In the genomic region with DNA sequence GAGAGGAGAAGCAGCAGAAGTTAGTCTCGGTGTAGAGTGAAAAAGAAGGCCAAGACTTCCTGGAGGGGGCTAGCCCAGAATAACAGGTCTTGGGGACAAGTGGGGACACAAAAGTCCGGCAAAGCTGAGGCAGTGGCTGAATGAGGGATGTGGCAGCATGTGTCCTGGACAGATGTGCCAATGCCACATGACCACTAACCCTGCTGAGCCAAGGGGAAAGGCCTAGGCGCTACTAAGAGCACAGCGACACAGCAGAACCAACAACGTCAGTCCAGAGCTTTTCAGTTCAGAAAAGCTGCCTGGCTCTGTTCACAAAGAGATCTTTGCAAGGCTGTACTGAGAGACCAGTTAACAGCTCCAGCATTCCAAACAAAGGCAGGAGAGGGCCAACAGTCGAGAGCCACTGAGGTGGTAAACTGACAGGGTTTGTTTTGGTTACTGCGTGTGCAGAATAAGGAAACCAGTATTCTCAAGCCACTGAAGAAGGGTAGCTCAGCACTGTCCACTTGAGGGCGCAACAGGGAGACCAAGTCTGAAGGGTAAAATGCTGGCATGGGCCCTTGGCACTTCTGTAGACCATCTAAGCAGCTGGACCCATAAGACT, we compare ENCODE assay signal across 9 mouse cellular contexts. TPM values are rescaled to one million over a fixed set of nuclear protein-coding genes. Genes with fewer than 3 reads are reported as not detected.
DNase-seq lines count a peak whose midpoint lies in the region; ATAC-seq and TF ChIP-seq lines count a peak whose summit lies in the region.
"Had no signal": no experiment of that assay in that cellular context is flagged by ENCODE, and none has a peak within 500 bp of the region (broad histone marks: within the 10 kb centered on the region; RNA-seq: fewer than 3 reads in every experiment).

No protein-coding gene starts in this region.

- 76% methylated on average over 8 of the region's 8 CpGs for WGBS in limb, embryonic 12.5 days
- 84% methylated on average over 8 of the region's 8 CpGs for WGBS in limb, embryonic 10.5 days
- 59% methylated on average over 8 of the region's 8 CpGs for WGBS in forebrain, embryonic 13.5 days
- WGBS in hindbrain, postnatal 0 days, result 45% methylated on average over 8 of the region's 8 CpGs
- 64% methylated on average over 8 of the region's 8 CpGs for WGBS in neural tube, embryonic 15.5 days

- H3K4me1 ChIP-seq in limb, embryonic 12.5 days (replicated peaks), result peaks cover 39% of the 10 kb centered on the region
- H3K4me1 ChIP-seq in limb, embryonic 10.5 days, result peaks cover 10% of the 10 kb centered on the region
- peaks cover 42% of the 10 kb centered on the region for H3K4me1 ChIP-seq in forebrain, embryonic 13.5 days
- H3K4me1 ChIP-seq in hindbrain, postnatal 0 days (ENCODE audit: insufficient read depth, low read length), result peaks cover 9% of the 10 kb centered on the region; the same call in 1 of the 2 replicates
- peaks cover 35% of the 10 kb centered on the region for H3K4me1 ChIP-seq in neural tube, embryonic 15.5 days

- no peak for ATAC-seq in limb, embryonic 12.5 days (ENCODE audit: insufficient number of reproducible peaks, insufficient read depth, low FRiP score, low TSS enrichment, low read depth)
- ATAC-seq in forebrain, embryonic 13.5 days, result no peak
- ATAC-seq in hindbrain, postnatal 0 days, result peak; percentile 75
- ATAC-seq in neural tube, embryonic 15.5 days (ENCODE audit: low FRiP score), result no peak

- peak overlapping the region; percentile 13 for H3K27ac ChIP-seq in limb, embryonic 12.5 days
- no peak overlapping the region for H3K27ac ChIP-seq in limb, embryonic 10.5 days
- peak overlapping the region; percentile 54 for H3K27ac ChIP-seq in forebrain, embryonic 13.5 days
- peak overlapping the region; percentile 69 for H3K27ac ChIP-seq in hindbrain, postnatal 0 days
- 0 out of 2 replicates have a peak overlapping the region, but pooled peaks have one; percentile 29 for H3K27ac ChIP-seq in neural tube, embryonic 15.5 days (replicated peaks)
- H3K27ac ChIP-seq: neural tube, embryonic 12.5 days had no signal

- DNase-seq in limb, embryonic 10.5 days (ENCODE audit: low spot score), result no peak
- DNase-seq in hindbrain, postnatal 0 days (ENCODE audit: low spot score), result peak; percentile 58
- no peak for DNase-seq in thymus, postnatal 14 days
- DNase-seq in kidney, adult 18-20 months, result no peak
- DNase-seq: adrenal gland, adult 2 months had no signal

- H3K36me3 ChIP-seq in limb, embryonic 12.5 days, result peaks cover 5% of the 10 kb centered on the region; the same call in 1 of the 2 replicates
- H3K36me3 ChIP-seq in limb, embryonic 10.5 days, result 0 out of 2 replicates have a peak, but pooled peaks cover 3% of the 10 kb centered on the region
- peaks cover 4% of the 10 kb centered on the region; the same call in 1 of the 2 replicates for H3K36me3 ChIP-seq in forebrain, embryonic 13.5 days (ENCODE audit: poor library complexity, severe bottlenecking)
- no peaks in the 10 kb centered on the region for H3K36me3 ChIP-seq in hindbrain, postnatal 0 days (ENCODE audit: insufficient read depth, low read length)
- H3K36me3 ChIP-seq in neural tube, embryonic 15.5 days, result no peaks in the 10 kb centered on the region
- H3K36me3 ChIP-seq: neural tube, embryonic 12.5 days had no signal

- no peaks in the 10 kb centered on the region for H3K9me3 ChIP-seq in limb, embryonic 12.5 days
- no peaks in the 10 kb centered on the region for H3K9me3 ChIP-seq in limb, embryonic 10.5 days (replicated peaks)
- H3K9me3 ChIP-seq in forebrain, embryonic 13.5 days (replicated peaks), result no peaks in the 10 kb centered on the region
- H3K9me3 ChIP-seq in hindbrain, postnatal 0 days (ENCODE audit: low read length), result no peaks in the 10 kb centered on the region
- no peaks in the 10 kb centered on the region for H3K9me3 ChIP-seq in neural tube, embryonic 15.5 days (replicated peaks)
- H3K9me3 ChIP-seq: neural tube, embryonic 12.5 days had no signal

- peak; percentile 43 for TF ChIP-seq CTCF in hindbrain, postnatal 0 days (IDR thresholded peaks at IDR 0.05; ENCODE audit: low read depth)

- H3K4me3 ChIP-seq in limb, embryonic 12.5 days (replicated peaks), result no peak overlapping the region
- H3K4me3 ChIP-seq in limb, embryonic 10.5 days, result no peak overlapping the region
- no peak overlapping the region for H3K4me3 ChIP-seq in forebrain, embryonic 13.5 days
- H3K4me3 ChIP-seq in hindbrain, postnatal 0 days (ENCODE audit: low read length), result no peak overlapping the region
- no peak overlapping the region for H3K4me3 ChIP-seq in neural tube, embryonic 15.5 days (replicated peaks)
- H3K4me3 ChIP-seq: neural tube, embryonic 12.5 days had no signal

- no peak overlapping the region for H3K9ac ChIP-seq in limb, embryonic 12.5 days (replicated peaks)
- H3K9ac ChIP-seq in forebrain, embryonic 13.5 days, result no peak overlapping the region
- no peak overlapping the region for H3K9ac ChIP-seq in hindbrain, postnatal 0 days (replicated peaks; ENCODE audit: low read length)
- H3K9ac ChIP-seq in neural tube, embryonic 15.5 days (replicated peaks), result no peak overlapping the region
- H3K9ac ChIP-seq: neural tube, embryonic 12.5 days had no signal

- H3K27me3 ChIP-seq in limb, embryonic 12.5 days, result no peaks in the 10 kb centered on the region
- no peaks in the 10 kb centered on the region for H3K27me3 ChIP-seq in limb, embryonic 10.5 days (ENCODE audit: low read depth, poor library complexity, severe bottlenecking)
- H3K27me3 ChIP-seq in forebrain, embryonic 13.5 days, result no peaks in the 10 kb centered on the region
- no peaks in the 10 kb centered on the region for H3K27me3 ChIP-seq in hindbrain, postnatal 0 days (ENCODE audit: insufficient read depth, low read length)
- H3K27me3 ChIP-seq in neural tube, embryonic 15.5 days (replicated peaks), result no peaks in the 10 kb centered on the region
- H3K27me3 ChIP-seq: neural tube, embryonic 12.5 days had no signal

- H3K4me2 ChIP-seq in limb, embryonic 12.5 days, result no peak overlapping the region
- no peak overlapping the region for H3K4me2 ChIP-seq in forebrain, embryonic 13.5 days
- no peak overlapping the region for H3K4me2 ChIP-seq in hindbrain, postnatal 0 days (ENCODE audit: low read depth, low read length)
- no peak overlapping the region for H3K4me2 ChIP-seq in neural tube, embryonic 15.5 days
- H3K4me2 ChIP-seq: neural tube, embryonic 12.5 days had no signal

RNA-seq across cellular contexts. Expression of gene Gab1, which starts 15.0 kb away (rescaled TPM):
- polyA plus RNA-seq in limb, embryonic 12.5 days (2016; fragmentation: Nextera tagmentation; extraction: Ambion mirVana), result 20.4 and 24.4 TPM in 2 replicates
- 10.6 and 14.2 TPM in 2 replicates for polyA plus RNA-seq in limb, embryonic 10.5 days (2016; fragmentation: Nextera tagmentation; extraction: Ambion mirVana)
- 10.8 TPM in 2 replicates for polyA plus RNA-seq in forebrain, embryonic 13.5 days (2015; fragmentation: Nextera tagmentation; extraction: Ambion mirVana)
- 32.1 and 32.7 TPM in 2 replicates for total RNA-seq in hindbrain, postnatal 0 days (2014; rRNA removed)
- 14.0 TPM in 2 replicates for polyA plus RNA-seq in hindbrain, postnatal 0 days (2015; fragmentation: Nextera tagmentation; extraction: Ambion mirVana)
- 9.6 and 11.4 TPM in 2 replicates for polyA plus RNA-seq in neural tube, embryonic 15.5 days (2015; fragmentation: Nextera tagmentation; extraction: Ambion mirVana)
